Mouse (Mus musculus) G1E (cell line): ENCODE measurements around the gene Slc1a7.

ENCODE experiments used
- CTCF ChIP-seq: IDR thresholded peaks from 2 replicates; pipeline ENCODE4 v1.5.1; 2012; ENCODE audit warnings: low read depth, low read length, inconsistent platforms, mixed read lengths
- GATA1 ChIP-seq: IDR thresholded peaks from 2 replicates; pipeline ENCODE4 v1.6.1; 2012; ENCODE audit warnings: borderline replicate concordance, low read length, inconsistent platforms, mixed read lengths
- POLR2AphosphoS5 ChIP-seq: IDR thresholded peaks from 2 replicates; pipeline ENCODE4 v1.6.1; 2012; ENCODE audit warnings: low read depth, low read length, inconsistent platforms; ENCODE audit not compliant: insufficient replicate concordance

GRCm38 (mm10) chr4:108062524-108062923 lies 94.4 kb downstream of the Slc1a7 start:
- no peak for TF ChIP-seq CTCF
- TF ChIP-seq GATA1: no peak
- no peak for TF ChIP-seq POLR2AphosphoS5
